Mouse (Mus musculus): ENCODE data around the gene 1110051M20Rik. TPM values are rescaled to one million over a fixed set of nuclear protein-coding genes. Genes with fewer than 3 reads are reported as not detected.

Gene 1110051M20Rik
- polyA plus RNA-seq, 1 experiment from 2014 or later, result 42.3 TPM

DNA sequence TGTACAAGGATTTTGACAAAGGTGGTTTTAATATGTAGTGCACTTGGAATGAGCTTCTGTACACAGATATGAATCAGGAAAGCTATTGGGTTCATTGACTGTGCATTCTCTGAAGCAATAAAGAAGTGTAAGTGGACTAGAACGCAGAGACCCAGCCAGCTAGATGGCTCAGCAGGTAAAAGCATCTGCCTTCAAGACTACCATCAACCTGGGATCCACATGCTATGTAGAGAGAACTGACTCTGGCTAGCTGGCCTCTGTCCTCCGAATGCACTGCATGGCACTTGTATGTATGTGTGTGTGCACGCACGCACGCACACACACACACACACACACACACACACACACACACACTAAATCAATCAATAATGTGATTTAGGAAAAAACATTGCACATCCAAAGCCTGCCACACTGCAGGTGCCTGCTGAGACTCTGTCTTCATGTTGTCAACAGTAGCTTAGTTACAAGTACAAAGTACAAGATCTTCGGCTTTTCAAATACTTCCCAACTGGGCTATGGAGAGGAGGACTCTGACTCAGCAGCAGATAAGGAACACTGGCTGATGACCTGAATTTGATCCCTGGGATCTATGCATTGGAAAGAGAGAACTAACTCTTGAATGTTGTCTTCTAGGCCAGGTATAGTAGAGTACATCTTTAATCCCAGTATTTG is 57.1 kb downstream of the 1110051M20Rik start:
- peak; percentile 90 for ATAC-seq (ENCODE audit: insufficient read depth, low FRiP score)
- H3K27ac ChIP-seq (ENCODE audit: low read length), result no peak overlapping the region; the same call in 1 of the 2 replicates

DNA sequence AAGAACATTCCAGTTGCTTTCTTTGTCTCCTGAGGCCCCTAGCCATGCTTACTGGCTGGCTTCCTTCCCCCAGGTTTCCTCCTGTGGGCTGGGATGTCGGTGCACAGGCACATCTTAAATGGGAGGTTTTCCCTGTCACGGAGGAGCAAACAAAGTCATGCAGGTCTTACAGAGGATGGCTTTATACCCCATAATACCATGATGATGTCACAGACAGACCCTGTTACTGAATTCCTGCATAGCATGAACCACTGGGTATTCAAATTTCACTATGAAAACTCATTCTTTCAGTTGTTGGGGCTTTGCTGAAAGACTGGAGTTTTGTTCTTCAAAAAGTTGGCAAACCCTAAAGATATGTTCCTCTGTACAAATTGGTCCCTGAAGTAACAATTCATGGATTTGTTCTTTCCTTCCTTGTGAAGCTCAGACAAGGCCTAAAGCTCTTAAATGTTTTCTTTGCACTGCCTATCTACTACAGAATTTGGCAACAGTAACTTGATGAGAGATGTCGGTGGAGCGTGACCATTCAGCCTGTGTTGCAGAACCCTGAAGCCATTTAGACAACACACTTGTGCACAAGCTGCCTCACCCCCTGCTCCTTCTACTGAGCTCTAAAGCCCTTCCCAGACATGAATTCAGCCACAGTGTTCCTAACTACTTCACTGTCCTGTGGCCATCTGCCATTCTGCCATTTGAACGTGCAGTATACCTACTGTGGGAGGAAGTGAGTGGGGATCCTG is 57.8 kb downstream of the 1110051M20Rik start:
- Histone ChIP-seq H3K9me3 (replicated peaks; ENCODE audit: control insufficient read depth, low read length) (no peaks in the 10 kb centered on the region), H3K4me3 (replicated peaks; ENCODE audit: low read length) (no peak overlapping the region), H3K4me2 (ENCODE audit: low read depth, low read length) (no peak overlapping the region), H3K36me3 (ENCODE audit: control insufficient read depth, insufficient read depth, low read length) (no peaks in the 10 kb centered on the region), H3K27ac (ENCODE audit: low read length) (no peak overlapping the region; the same call in 1 of the 2 replicates), H3K27me3 (ENCODE audit: control insufficient read depth, insufficient read depth, low read length) (no peaks in the 10 kb centered on the region), H3K9ac (ENCODE audit: low read length) (no peak overlapping the region), H3K4me1 (ENCODE audit: control insufficient read depth, insufficient read depth, low read length) (0 out of 2 replicates have a peak, but pooled peaks cover 6% of the 10 kb centered on the region)
- 60% methylated on average over 5 of the region's 5 CpGs for WGBS
- no peak for ATAC-seq (ENCODE audit: insufficient read depth, low FRiP score)

More for the DNA sequence above, 57.1 kb downstream of the 1110051M20Rik start:
- no peaks in the 10 kb centered on the region for H3K27me3 ChIP-seq (ENCODE audit: control insufficient read depth, insufficient read depth, low read length)
- 0 out of 2 replicates have a peak, but pooled peaks cover 6% of the 10 kb centered on the region for H3K4me1 ChIP-seq (ENCODE audit: control insufficient read depth, insufficient read depth, low read length)
- H3K36me3 ChIP-seq (ENCODE audit: control insufficient read depth, insufficient read depth, low read length), result no peaks in the 10 kb centered on the region
- H3K9me3 ChIP-seq (replicated peaks; ENCODE audit: control insufficient read depth, low read length), result no peaks in the 10 kb centered on the region
- 87% methylated on average over 6 of the region's 6 CpGs for WGBS
- H3K4me2 ChIP-seq (ENCODE audit: low read depth, low read length), result no peak overlapping the region
- no peak overlapping the region for H3K9ac ChIP-seq (ENCODE audit: low read length)
- no peak overlapping the region for H3K4me3 ChIP-seq (replicated peaks; ENCODE audit: low read length)

DNA sequence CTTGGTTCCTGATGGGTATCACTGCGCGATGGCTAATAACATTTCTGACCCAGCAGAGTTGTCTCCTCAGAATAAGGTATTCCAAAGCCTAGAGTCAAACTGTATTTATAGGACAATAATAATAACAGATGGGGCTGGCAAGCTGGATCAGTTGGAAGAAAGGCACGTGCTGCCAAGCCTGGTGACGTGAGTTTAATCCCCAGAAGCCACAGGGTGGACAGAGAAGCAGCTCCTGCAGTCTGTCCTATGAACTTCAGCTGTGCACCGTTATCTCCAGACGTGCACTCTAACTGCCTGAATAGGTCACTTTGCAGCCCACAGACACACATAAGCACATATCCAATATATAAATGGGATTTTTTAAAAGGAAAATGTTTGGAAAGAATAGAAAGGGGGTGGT is 61.2 kb downstream of the 1110051M20Rik start:
- H3K4me3 ChIP-seq (replicated peaks; ENCODE audit: low read length), result no peak overlapping the region
- H3K9me3 ChIP-seq (replicated peaks; ENCODE audit: control insufficient read depth, low read length), result no peaks in the 10 kb centered on the region
- H3K27ac ChIP-seq (ENCODE audit: low read length), result no peak overlapping the region
- no peak overlapping the region for H3K9ac ChIP-seq (ENCODE audit: low read length)
- WGBS, result 87% methylated on average over 6 of the region's 6 CpGs
- peaks cover 9% of the 10 kb centered on the region; the same call in 1 of the 2 replicates for H3K4me1 ChIP-seq (ENCODE audit: control insufficient read depth, insufficient read depth, low read length)
- no peak overlapping the region for H3K4me2 ChIP-seq (ENCODE audit: low read depth, low read length)
- no peaks in the 10 kb centered on the region for H3K36me3 ChIP-seq (ENCODE audit: control insufficient read depth, insufficient read depth, low read length)
- ATAC-seq (ENCODE audit: insufficient read depth, low FRiP score), result no peak
- no peaks in the 10 kb centered on the region for H3K27me3 ChIP-seq (ENCODE audit: control insufficient read depth, insufficient read depth, low read length)

DNA sequence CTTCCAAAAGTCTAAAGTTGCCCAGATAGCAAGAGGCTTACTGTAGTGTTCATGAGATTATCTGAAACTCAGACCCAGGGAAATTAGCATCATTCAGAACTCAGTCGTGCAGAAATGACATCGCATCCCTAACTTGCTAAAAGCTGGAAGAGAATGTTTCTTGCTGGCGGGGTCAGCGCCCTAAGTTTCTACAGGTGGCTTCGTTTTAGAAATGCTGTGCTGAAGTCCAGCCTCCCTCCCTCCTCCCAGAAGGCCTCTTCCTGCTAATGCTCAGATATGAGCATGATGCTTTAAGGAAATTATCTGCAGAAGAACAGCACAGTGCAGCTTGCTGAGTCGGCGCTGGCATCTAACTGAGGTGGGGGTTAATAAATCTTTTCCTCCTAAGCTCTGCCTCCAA is 67.5 kb downstream of the 1110051M20Rik start:
- no peak overlapping the region for H3K4me2 ChIP-seq (ENCODE audit: low read depth, low read length)
- H3K27me3 ChIP-seq (ENCODE audit: control insufficient read depth, insufficient read depth, low read length), result no peaks in the 10 kb centered on the region
- H3K9me3 ChIP-seq (replicated peaks; ENCODE audit: control insufficient read depth, low read length), result no peaks in the 10 kb centered on the region
- peak; percentile 29; the same call in 1 of the 2 replicates for ATAC-seq (ENCODE audit: insufficient read depth, low FRiP score)
- H3K4me1 ChIP-seq (ENCODE audit: control insufficient read depth, insufficient read depth, low read length), result peaks cover 14% of the 10 kb centered on the region
- 30% methylated on average over 7 of the region's 7 CpGs for WGBS
- no peak overlapping the region for H3K9ac ChIP-seq (ENCODE audit: low read length)
- H3K36me3 ChIP-seq (ENCODE audit: control insufficient read depth, insufficient read depth, low read length), result no peaks in the 10 kb centered on the region
- peak overlapping the region; percentile 0; the same call in 1 of the 2 replicates for H3K27ac ChIP-seq (ENCODE audit: low read length)
- H3K4me3 ChIP-seq (replicated peaks; ENCODE audit: low read length), result no peak overlapping the region

DNA sequence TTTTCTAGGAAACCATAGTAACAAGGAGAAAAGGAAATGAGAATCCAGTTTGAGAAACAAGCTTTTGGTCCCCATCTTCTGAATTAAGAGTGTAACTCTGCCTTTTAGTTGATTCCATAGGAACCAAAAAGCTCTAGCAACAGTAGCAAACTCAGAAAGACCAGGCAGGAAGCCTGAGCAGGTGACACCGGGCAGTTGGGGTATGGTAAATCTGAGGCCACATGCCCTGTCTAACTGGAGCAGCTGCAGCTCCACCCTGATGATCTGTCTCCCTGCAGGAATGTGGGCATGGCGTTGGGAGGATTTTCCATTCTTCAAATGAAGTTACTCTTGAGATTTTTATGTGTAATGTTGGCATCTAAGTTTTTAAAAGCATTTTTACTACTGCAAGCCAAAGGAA is 74.2 kb downstream of the 1110051M20Rik start:
- no peaks in the 10 kb centered on the region for H3K27me3 ChIP-seq (ENCODE audit: control insufficient read depth, insufficient read depth, low read length)
- no peak overlapping the region for H3K4me2 ChIP-seq (ENCODE audit: low read depth, low read length)
- H3K9me3 ChIP-seq (replicated peaks; ENCODE audit: control insufficient read depth, low read length), result peaks cover 4% of the 10 kb centered on the region
- ATAC-seq (ENCODE audit: insufficient read depth, low FRiP score), result no peak
- no peak overlapping the region for H3K27ac ChIP-seq (ENCODE audit: low read length)
- 0 out of 2 replicates have a peak, but pooled peaks cover 2% of the 10 kb centered on the region for H3K36me3 ChIP-seq (ENCODE audit: control insufficient read depth, insufficient read depth, low read length)
- no peak overlapping the region for H3K4me3 ChIP-seq (replicated peaks; ENCODE audit: low read length)
- no peaks in the 10 kb centered on the region for H3K4me1 ChIP-seq (ENCODE audit: control insufficient read depth, insufficient read depth, low read length)
- H3K9ac ChIP-seq (ENCODE audit: low read length), result no peak overlapping the region
- 63% methylated on average over 2 of the region's 2 CpGs for WGBS

DNA sequence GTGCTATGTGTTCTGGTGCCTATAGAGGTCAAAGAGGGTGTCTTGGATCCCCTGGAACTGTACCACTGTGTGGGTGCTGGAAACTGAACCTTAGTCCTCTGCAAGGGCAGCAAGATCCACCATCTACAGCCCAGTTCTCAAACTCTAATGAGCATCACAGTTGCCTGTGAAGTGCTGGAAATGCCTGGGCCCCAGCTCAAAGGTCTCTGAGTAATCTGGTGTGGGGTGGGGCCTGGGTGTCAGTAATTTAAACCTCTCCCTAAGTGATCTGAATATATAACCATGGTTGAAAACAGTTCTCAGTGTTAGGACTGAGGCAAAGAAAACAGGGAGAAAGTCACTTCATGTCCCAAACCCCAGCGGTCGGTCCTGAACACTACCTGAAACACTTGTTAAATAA is 81.2 kb downstream of the 1110051M20Rik start:
- Histone ChIP-seq H3K27me3 (ENCODE audit: control insufficient read depth, insufficient read depth, low read length) (no peaks in the 10 kb centered on the region), H3K36me3 (ENCODE audit: control insufficient read depth, insufficient read depth, low read length) (0 out of 2 replicates have a peak, but pooled peaks cover 2% of the 10 kb centered on the region), H3K9ac (ENCODE audit: low read length) (no peak overlapping the region), H3K27ac (ENCODE audit: low read length) (no peak overlapping the region), H3K4me2 (ENCODE audit: low read depth, low read length) (no peak overlapping the region), H3K9me3 (replicated peaks; ENCODE audit: control insufficient read depth, low read length) (peaks cover 4% of the 10 kb centered on the region), H3K4me3 (replicated peaks; ENCODE audit: low read length) (no peak overlapping the region), H3K4me1 (ENCODE audit: control insufficient read depth, insufficient read depth, low read length) (peaks cover 14% of the 10 kb centered on the region; the same call in 1 of the 2 replicates)
- 98% methylated on average over 2 of the region's 2 CpGs for WGBS
- no peak for ATAC-seq (ENCODE audit: insufficient read depth, low FRiP score)

DNA sequence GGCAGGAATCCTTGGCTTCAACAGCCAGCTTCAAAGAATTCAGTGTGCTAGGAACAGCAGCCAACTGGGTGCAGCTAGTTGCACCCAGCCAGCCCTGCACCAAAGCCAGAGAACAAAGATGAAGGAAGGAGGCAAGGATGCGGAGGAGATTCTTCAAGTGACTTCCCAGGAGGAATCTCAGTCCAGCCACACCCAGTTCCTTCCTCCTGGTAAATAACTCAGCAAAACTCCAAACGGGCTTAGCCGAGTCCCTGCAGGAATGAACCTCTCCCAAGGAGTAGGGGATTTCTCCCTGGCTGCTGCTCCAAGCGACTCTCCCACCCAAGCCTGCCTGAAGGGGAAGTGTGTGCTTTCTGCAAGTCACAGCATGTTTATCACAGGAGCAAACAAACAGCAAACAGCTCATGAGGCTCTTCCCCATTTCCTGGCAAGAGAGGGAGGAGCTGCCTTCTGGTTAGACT is 83.4 kb downstream of the 1110051M20Rik start:
- 28% methylated on average over 4 of the region's 4 CpGs for WGBS
- Histone ChIP-seq H3K4me3 (replicated peaks; ENCODE audit: low read length) (no peak overlapping the region), H3K9ac (ENCODE audit: low read length) (peak overlapping the region; percentile 39; the same call in 1 of the 2 replicates), H3K9me3 (replicated peaks; ENCODE audit: control insufficient read depth, low read length) (no peaks in the 10 kb centered on the region), H3K27ac (ENCODE audit: low read length) (peak overlapping the region; percentile 72), H3K4me1 (ENCODE audit: control insufficient read depth, insufficient read depth, low read length) (peaks cover 14% of the 10 kb centered on the region; the same call in 1 of the 2 replicates), H3K4me2 (ENCODE audit: low read depth, low read length) (no peak overlapping the region), H3K36me3 (ENCODE audit: control insufficient read depth, insufficient read depth, low read length) (no peaks in the 10 kb centered on the region), H3K27me3 (ENCODE audit: control insufficient read depth, insufficient read depth, low read length) (no peaks in the 10 kb centered on the region)
- ATAC-seq (ENCODE audit: insufficient read depth, low FRiP score), result peak; percentile 44; the same call in 1 of the 2 replicates

DNA sequence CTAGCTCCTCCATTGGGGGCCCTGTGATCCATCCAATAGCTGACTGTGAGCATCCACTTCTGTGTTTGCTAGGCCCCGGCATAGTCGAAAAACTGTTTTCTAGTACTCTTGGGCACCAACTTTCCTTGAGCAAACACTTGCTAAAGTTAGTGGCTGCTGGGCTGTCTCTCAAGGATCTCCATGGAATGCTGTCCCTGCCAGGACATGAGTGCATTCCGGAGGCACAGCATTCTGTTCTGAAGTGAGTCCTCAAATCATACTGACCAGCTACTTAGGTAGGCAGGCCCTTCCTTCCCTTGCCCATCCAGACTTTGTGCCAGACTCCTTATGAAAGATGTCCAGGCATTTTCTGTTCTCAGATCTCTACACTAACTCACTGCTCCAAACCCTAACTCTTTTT is 88.7 kb downstream of the 1110051M20Rik start:
- Histone ChIP-seq H3K4me3 (replicated peaks; ENCODE audit: low read length) (no peak overlapping the region), H3K4me1 (ENCODE audit: control insufficient read depth, insufficient read depth, low read length) (peaks cover 2% of the 10 kb centered on the region; the same call in 1 of the 2 replicates), H3K27me3 (ENCODE audit: control insufficient read depth, insufficient read depth, low read length) (no peaks in the 10 kb centered on the region), H3K9ac (ENCODE audit: low read length) (no peak overlapping the region), H3K4me2 (ENCODE audit: low read depth, low read length) (no peak overlapping the region), H3K9me3 (replicated peaks; ENCODE audit: control insufficient read depth, low read length) (no peaks in the 10 kb centered on the region), H3K27ac (ENCODE audit: low read length) (no peak overlapping the region), H3K36me3 (ENCODE audit: control insufficient read depth, insufficient read depth, low read length) (no peaks in the 10 kb centered on the region)
- no peak for ATAC-seq (ENCODE audit: insufficient read depth, low FRiP score)
- 71% methylated on average over 3 of the region's 3 CpGs for WGBS
